Mouse (Mus musculus): Measurements from ENCODE around the gene Gm45618.
"Not testable (repeated sequence)": the region's sequence is repeated elsewhere in the genome, so short reads cannot be mapped to it uniquely, and the experiment has no call there.

Gm45618 gene

DNA sequence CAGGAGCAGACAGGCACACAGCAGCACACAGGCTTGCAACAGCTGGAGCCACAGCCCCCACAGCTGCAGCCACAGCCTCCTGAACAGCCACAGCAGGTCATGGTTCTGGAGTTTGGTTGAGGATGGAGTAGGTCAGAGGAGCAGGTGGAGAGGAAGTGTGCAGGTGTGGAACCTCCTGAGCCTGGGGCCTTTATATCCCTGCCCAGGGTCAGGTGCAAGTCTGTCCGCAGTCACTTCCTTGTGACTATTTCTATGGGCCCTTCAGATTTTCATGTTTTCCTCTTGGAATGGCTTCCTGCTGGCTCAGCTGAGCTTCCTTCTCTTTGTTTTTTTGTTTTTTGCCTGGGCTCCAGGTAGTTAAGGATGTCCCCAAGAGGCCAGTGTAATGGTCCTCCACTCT lies at the start of gene Gm45618:
Gm45618 (minus strand) TSS at position 101 of the 400 bp plus-strand sequence.
- not testable (repeated sequence) for DNase-seq (ENCODE audit: low spot score)

GRCm38 (mm10) chr7:142169836-142170235 lies 49.3 kb upstream of the Gm45618 start:
- peak; percentile 29 for DNase-seq (ENCODE audit: low spot score)

DNA sequence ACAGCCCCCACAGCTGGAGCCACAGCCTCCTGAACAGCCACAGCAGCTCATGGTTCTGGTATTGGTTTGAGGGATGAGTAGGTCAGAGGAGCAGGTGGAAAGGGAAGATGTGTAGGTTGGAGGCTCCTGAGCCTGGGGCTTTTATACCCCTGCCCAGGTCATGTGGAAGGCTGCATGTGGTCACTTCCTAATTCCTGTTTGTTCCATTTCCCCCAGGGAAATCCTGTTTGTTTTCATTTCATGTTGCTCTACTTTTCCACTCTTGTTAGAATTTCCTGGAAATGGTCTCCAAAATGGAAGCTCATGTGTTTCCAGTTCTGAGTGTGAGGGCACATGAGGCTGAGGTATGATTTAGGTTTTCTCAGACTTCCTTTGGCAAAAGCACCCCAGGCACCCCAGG lies 45.1 kb upstream of the Gm45618 start, which contains the start of gene Gm4553:
Gm4553 (minus strand) TSS at position 101 of the 400 bp plus-strand sequence.
- DNase-seq (ENCODE audit: low spot score), result not testable (repeated sequence)

- DNase-seq (ENCODE audit: low spot score), result no peak
These were observed 38.8 kb upstream of the Gm45618 start for GRCm38 (mm10) chr7:142159366-142159765.

DNA sequence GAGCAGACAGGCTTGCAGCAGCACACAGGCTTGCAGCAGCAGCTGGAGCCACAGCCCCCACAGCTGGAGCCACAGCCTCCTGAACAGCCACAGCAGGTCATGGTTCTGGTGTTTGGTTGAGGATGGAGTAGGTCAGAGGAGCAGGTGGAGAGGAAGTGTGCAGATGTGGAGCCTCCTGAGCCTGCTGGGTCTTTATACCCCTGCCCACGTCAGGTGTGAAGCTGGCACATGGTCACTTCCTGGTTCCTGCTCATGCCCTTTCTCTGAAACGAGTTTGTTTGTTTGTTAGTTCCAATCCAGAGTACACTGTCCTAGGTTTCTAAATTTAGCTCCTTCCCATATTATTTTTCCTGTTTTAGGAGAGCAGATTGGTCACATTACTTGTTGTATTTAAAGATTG lies 36.5 kb upstream of the Gm45618 start, which contains the start of gene Gm29735:
Gm29735 (minus strand) TSS at position 101 of the 400 bp plus-strand sequence.
- not testable (repeated sequence) for DNase-seq (ENCODE audit: low spot score)

- no peak for DNase-seq (ENCODE audit: low spot score)
These were observed 34.8 kb upstream of the Gm45618 start for GRCm38 (mm10) chr7:142155308-142155707.

GRCm38 (mm10) chr7:142152191-142152590 lies 31.7 kb upstream of the Gm45618 start:
- no peak for DNase-seq (ENCODE audit: low spot score)

DNA sequence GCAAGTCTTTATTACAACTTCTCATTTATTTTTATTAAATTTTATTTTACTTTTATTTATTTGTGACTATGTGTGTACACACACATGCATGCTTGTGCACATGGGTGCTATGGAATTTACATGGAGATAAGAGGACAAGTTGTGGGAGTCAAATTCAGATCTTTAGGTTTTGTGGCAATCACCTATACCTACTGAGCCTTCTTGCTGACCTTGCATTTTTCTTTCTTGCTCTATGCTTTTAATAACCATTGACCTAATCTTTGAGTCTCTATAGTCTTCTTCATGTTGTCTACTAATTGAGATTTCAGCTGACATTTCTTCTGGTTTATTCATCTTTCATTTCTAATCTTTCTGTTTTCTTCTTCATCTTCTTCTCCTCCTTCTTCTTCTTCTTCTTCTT lies 28.1 kb upstream of the Gm45618 start:
- no peak for DNase-seq (ENCODE audit: low spot score)

DNA sequence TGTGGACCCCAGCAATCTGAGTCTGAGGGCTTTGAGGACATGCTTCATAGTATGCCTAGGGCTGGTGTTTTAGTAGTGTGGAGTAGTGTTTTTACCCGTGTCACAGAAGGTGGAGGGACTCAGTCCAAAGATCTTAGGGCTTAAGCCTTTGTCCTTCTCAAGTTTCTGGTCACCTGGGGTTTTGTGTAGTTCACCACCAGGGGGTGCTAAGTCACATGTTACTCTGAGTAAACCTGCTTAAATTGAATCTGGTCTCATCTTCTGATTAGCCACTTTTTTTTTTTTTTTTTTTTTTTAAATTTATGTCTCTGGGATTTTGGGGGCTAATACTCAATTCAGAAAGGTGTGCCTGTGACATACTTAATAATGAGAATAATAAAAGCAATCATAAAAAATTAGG lies 25.5 kb upstream of the Gm45618 start:
- DNase-seq (ENCODE audit: low spot score), result peak; percentile 30

GRCm38 (mm10) chr7:142145413-142145940 lies 24.9 kb upstream of the Gm45618 start:
- DNase-seq (ENCODE audit: low spot score), result no peak

DNA sequence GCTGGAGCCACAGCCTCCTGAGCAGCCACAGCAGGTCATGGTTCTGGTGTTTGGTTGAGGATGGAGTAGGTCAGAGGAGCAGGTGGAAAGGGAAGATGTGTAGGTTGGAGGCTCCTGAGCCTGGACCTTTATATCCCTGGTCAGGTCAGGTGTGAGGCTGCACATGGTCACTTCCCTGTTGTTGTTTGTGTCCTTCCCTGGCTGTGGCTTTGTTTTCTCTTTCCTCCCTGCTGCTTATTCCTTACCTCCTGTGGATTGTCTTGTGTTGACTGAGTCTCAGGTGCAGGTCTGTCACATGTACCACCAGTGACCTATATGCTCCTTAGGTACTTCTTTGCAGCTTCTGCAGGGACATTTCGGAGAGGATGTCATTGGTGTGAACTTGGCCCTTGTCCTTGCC lies 24.0 kb upstream of the Gm45618 start, which contains the start of gene Gm45337:
Gm45337 (minus strand) TSS at position 101 of the 400 bp plus-strand sequence.
- no peak for DNase-seq (ENCODE audit: low spot score)

DNA sequence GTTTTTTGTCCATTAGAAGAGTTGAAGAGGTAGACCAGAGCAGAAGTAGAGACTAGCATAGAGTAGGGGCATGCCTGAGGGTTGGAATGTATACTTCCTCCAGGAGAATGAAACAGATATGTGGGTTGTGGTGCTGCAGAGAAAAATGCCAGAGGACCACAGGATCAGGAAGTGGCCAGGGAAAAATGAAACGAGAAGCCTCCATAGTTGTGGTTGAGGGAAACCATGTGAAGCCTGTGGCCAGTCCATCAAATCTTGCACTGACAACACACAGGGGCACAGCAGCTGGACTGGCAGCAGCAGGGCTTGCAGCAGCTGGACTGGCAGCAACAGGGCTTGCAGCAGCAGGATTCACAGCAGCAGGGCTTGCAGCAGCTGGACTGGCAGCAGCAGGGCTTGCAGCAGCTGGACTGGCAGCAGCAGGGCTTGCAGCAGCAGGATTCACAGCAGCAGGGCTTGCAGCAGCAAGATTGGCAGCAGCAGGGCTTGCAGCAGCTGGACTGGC lies 23.0 kb upstream of the Gm45618 start:
- DNase-seq (ENCODE audit: low spot score), result not testable (repeated sequence)

DNA sequence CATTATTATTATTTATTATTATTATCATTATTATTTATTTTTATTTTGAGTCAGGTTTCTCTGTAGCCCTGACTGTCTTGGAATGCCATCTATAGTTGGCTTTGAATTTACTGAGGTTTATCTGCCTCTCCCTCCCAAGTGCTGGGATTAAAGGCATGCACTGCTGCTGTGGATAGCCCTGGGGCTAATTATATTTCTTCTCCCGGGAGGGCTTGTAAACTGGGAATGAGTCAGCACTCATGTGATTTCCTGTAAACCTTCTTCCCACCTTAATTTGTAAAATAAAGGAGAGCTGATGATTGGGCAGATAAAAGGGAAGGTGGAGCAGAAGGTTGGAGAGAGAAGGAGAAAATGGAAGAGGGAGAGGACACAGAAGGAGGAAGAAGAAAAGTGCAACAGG lies 20.2 kb upstream of the Gm45618 start:
- DNase-seq (ENCODE audit: low spot score), result no peak

DNA sequence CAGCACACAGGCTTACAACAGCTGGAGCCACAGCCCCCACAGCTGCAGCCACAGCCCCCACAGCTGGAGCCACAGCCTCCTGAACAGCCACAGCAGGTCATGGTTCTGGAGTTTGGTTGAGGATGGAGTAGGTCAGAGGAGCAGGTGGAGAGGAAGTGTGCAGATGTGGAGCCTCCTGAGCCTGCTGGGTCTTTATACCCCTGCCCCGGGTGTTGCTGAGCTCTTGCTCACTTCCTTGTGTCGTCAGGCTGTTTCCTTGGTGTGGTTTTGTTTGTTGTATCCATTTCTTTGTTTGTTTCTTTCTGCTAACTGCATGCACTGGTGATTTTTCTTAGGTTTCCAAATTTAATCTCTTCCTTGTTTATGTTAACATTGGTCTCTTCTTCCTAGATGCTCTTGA lies 15.4 kb upstream of the Gm45618 start, which contains the start of gene Gm39115:
Gm39115 (minus strand) TSS at position 101 of the 400 bp plus-strand sequence.
- not testable (repeated sequence) for DNase-seq (ENCODE audit: low spot score)

DNA sequence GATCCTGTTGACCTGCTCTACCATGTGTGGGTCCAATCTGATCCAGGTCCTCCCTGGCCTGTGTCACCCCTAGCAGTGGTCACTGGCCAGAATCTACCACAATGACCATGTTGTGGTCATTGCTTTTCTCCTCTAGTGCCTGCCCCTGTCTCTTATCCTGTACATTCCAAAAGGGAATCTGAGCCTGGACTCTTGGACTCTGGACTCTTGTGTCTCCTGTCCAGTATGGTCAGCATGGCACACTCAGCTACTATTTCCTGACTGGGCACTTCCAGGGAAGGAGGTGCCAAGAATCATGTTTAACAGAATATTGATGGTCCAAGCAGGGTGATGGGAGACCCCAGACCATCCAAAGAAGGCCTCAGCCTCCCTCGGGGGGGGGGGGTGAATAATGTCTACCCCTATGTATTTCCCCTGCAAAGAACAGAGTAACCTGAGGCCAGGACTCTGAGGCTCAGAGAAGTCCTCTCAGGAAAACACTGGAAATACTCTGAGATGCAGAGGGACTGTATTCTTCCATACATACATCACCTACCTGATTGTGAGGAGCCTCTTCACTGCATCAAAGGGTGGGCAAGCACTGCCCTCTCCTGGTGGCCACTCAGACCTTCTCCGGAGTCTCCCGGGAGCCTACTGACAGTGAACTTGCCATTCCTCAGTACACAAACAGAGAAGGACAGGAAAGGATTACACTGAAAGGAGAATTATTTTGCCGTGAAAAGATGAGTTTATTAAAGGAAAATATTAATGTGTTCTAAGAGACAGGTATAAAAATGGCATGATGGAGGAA lies 13.9 kb upstream of the Gm45618 start:
- DNase-seq (ENCODE audit: low spot score), result no peak

GRCm38 (mm10) chr7:142128843-142129242 lies 8.3 kb upstream of the Gm45618 start:
- DNase-seq (ENCODE audit: low spot score), result no peak

- no peak for DNase-seq (ENCODE audit: low spot score)
These were observed 897 bp downstream of the Gm45618 start for GRCm38 (mm10) chr7:142119632-142120031.

GRCm38 (mm10) chr7:142104747-142105146 lies 15.8 kb downstream of the Gm45618 start:
- no peak for DNase-seq (ENCODE audit: low spot score)

DNA sequence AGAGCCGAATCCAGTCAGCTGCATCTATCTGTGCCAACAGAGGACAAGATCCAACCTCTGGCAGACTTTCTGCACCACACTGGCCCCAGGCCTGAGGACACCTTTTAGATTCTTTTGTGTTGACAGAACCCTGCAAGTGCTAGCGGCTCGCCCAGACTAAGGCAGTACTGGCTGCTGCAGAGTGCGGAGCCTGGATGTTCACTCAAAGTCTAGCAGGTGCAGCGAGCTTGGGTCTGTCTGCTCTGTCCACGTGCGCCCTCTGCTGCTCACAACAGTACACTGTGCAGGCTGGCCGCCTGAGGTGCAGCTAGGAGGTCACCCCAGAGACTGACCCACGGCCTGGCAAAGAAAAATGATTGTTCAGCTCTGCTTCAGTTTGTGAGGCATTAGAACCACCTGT lies 22.8 kb downstream of the Gm45618 start:
- peak; percentile 76 for DNase-seq (ENCODE audit: low spot score)

GRCm38 (mm10) chr7:142096701-142097100 lies 23.8 kb downstream of the Gm45618 start:
- no peak for DNase-seq (ENCODE audit: low spot score)

DNA sequence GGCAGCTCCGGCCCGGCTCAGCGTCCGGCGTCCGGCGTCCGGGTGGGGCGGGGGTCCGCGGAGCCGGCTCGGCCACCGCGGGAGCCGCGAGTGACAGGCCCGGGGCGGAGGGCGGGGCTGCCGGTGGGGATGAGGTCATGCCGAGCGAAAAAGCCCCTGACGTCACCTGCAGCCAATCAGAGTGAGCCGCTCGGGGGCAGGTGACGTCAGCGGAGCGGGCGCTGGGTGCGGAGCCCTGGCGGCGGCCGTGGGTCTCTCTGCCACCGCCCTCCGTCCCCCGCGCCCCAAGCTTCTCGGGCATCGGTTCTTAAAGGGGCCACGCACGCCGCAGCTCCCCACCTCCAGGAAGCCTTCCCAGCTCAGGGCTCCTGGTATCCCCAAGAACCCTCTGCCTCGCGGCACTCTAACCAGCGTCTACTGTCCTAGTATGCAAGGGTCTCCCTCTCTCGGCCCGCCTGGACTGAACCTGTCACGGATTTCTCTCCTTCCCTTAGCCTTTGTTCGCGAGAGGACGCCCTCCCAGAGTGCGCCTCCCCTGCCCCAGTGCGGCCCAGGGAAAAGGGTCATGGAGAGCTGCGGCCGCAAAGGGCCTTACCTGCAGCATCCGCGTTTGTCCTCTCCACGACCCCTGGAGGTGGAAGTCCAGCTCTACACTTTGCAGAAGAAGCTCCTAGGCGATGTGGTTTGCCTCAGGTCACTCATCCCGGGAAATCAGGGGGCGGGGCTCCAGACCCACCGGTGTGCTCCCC lies 25.2 kb downstream of the Gm45618 start, which contains the start of gene Dusp8:
Dusp8 (minus strand) TSS at position 661 of the 749 bp plus-strand sequence.
- peak; percentile 89 for DNase-seq (ENCODE audit: low spot score)

Measured in c-Kit-positive CD71-positive TER-119-positive erythroid progenitor cells, embryonic 14.5 days (primary cell).